Mouse (Mus musculus): ENCODE data around the gene Gm3739. TPM values are rescaled to one million over a fixed set of nuclear protein-coding genes. Genes with fewer than 3 reads are reported as not detected.

Gm3739 gene
- 6.9 and 7.8 TPM in 2 replicates for polyA plus RNA-seq (2015; fragmentation: Nextera tagmentation; extraction: Ambion mirVana)

GRCm38 (mm10) chr14:7314661-7315060 is at the start of gene Gm3739:
TSS of gene Gm3739 (minus strand) at chr14:7315049.

DNA sequence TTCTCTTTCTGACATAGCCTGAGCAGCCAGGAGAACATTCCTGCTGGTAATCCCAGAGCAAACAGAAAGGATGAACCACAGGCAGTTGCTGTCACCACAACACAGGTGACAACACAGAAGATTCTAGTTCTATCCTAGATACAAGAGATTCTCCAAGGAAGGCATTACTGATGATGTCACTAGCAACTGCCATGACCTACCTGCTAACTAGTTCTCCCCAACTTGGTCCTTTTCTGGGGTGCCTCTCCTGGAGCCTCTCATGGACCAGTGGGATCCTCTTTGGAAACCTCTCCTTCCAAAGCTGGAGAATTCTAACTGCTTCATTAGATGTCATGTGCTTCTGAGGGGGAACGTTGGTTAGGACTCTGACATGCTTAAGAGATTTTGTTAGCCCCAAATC is 17.4 kb upstream of the Gm3739 start, which contains the start of gene Gm5797:
Gene Gm5797, minus strand, starts transcription at position 101 of the 400 bp plus-strand sequence.

DNA sequence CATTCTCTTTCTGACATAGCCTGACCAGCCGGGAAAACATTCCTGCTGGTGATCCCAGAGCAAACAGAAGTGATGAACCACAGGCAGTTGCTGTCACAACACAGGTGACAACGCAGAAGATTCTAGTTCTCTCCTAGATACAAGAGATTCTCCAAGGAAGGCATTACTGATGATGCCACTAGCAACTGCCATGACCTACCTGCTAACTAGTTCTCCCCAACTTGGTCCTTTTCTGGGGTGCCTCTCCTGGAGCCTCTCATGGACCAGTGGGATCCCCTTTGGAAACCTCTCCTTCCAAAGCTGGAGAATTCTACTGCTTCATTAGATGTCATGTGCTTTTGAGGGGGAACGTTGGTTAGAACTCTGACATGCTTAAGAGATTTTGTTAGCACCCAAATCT is 50.2 kb downstream of the Gm3739 start, which contains the start of gene Gm3727:
Gene Gm3727, minus strand, starts transcription at position 101 of the 400 bp plus-strand sequence.

Other genes starting within 250 kb of the Gm3739 start
- 4.6 and 5.2 TPM in 2 replicates for gene Gm3696, start 214.4 kb downstream of the Gm3739 start, polyA plus RNA-seq (2015; fragmentation: Nextera tagmentation; extraction: Ambion mirVana)
- gene Gm6676, start 189.6 kb downstream of the Gm3739 start, polyA plus RNA-seq (2015; fragmentation: Nextera tagmentation; extraction: Ambion mirVana): 0.15 TPM in 1 of 2 replicates, not detected in the other
- 7.6 and 8.7 TPM in 2 replicates for gene Gm3512, start 140.5 kb downstream of the Gm3739 start, polyA plus RNA-seq (2015; fragmentation: Nextera tagmentation; extraction: Ambion mirVana)
- gene Gm16434, start 120.5 kb downstream of the Gm3739 start, polyA plus RNA-seq (2015; fragmentation: Nextera tagmentation; extraction: Ambion mirVana): 0.15 TPM in 1 of 2 replicates, not detected in the other
- gene Gm3727, start 50.3 kb downstream of the Gm3739 start, polyA plus RNA-seq (2015; fragmentation: Nextera tagmentation; extraction: Ambion mirVana): not detected in 2 replicates
- gene Gm5797, start 17.3 kb upstream of the Gm3739 start, polyA plus RNA-seq (2015; fragmentation: Nextera tagmentation; extraction: Ambion mirVana): not detected in 2 replicates
- not detected in 2 replicates for gene Gm8374, start 50.1 kb upstream of the Gm3739 start, polyA plus RNA-seq (2015; fragmentation: Nextera tagmentation; extraction: Ambion mirVana)
- not detected in 2 replicates for gene Gm3755, start 135.9 kb upstream of the Gm3739 start, polyA plus RNA-seq (2015; fragmentation: Nextera tagmentation; extraction: Ambion mirVana)
- 15.0 and 16.7 TPM in 2 replicates for gene Gm3752, start 168.7 kb upstream of the Gm3739 start, polyA plus RNA-seq (2015; fragmentation: Nextera tagmentation; extraction: Ambion mirVana)